Mouse (Mus musculus): Measurements from ENCODE around the gene Dot1l. TPM values are rescaled to one million over a fixed set of nuclear protein-coding genes. Genes with fewer than 3 reads are reported as not detected.
"Not testable (repeated sequence)": the region's sequence is repeated elsewhere in the genome, so short reads cannot be mapped to it uniquely, and the experiment has no call there.

Gene Dot1l
- polyA plus RNA-seq, 1 experiment from 2014 or later = 13.6 TPM

GRCm38 (mm10) chr10:80810084-80810483 lies 55.1 kb downstream of the Dot1l start:
- H3K27me3 ChIP-seq (replicated peaks; ENCODE audit: control insufficient read depth, insufficient read depth, low read length) = peaks cover 17% of the 10 kb centered on the region

DNA sequence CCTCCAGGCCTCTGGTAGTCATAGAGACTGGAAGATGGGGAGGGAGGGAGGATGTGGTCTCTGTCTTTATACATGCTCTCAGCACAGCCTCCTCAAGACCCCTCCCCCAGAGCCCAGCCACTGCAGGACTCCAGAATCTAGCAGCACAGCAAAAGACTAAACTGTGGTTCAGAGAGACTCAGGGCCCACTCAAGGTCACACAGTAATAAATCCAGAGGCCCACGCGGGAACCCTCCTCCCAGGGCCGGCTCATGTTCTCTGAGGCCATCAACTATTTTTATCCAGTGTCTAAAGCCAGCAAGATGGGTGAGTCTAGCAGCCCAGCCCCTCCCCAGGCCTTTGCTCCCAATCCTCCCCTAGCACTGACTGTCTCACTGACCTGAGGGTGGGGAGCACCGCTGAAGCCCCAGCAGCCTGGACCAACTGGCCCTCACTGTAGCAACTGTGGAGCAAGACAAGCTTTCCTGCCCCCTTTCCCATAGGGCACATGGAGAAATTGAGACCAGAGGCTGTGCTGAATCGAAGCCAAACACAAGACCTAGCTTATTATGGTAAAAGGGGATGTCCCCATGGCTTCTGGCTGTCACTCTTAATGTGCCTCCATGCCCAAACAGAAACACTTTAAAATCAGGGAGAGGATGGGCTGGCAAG lies 57.5 kb downstream of the Dot1l start:
- Histone ChIP-seq H3K9me3 (replicated peaks; ENCODE audit: control insufficient read depth, low read length) (no peaks in the 10 kb centered on the region), H3K36me3 (ENCODE audit: control insufficient read depth, insufficient read depth, low read length) (no peaks in the 10 kb centered on the region), H3K4me2 (ENCODE audit: low read length) (no peak overlapping the region), H3K4me3 (ENCODE audit: low read depth, low read length) (no peak overlapping the region), H3K9ac (ENCODE audit: low read length) (no peak overlapping the region; the same call in 1 of the 2 replicates), H3K27ac (ENCODE audit: low read depth, low read length) (no peak overlapping the region), H3K4me1 (ENCODE audit: control insufficient read depth, insufficient read depth, low read length) (peaks cover 6% of the 10 kb centered on the region; the same call in 1 of the 2 replicates), H3K27me3 (replicated peaks; ENCODE audit: control insufficient read depth, insufficient read depth, low read length) (peaks cover 17% of the 10 kb centered on the region)
- DNase-seq (ENCODE audit: low spot score) = no peak
- ATAC-seq = no peak
- 67% methylated on average over 5 of the region's 5 CpGs for WGBS

More at GRCm38 (mm10) chr10:80810084-80810483, 55.1 kb downstream of the Dot1l start:
- Histone ChIP-seq H3K9me3 (replicated peaks; ENCODE audit: control insufficient read depth, low read length) (no peaks in the 10 kb centered on the region), H3K9ac (ENCODE audit: low read length) (no peak overlapping the region), H3K27ac (ENCODE audit: low read depth, low read length) (no peak overlapping the region), H3K4me2 (ENCODE audit: low read length) (no peak overlapping the region), H3K4me3 (ENCODE audit: low read depth, low read length) (no peak overlapping the region), H3K4me1 (ENCODE audit: control insufficient read depth, insufficient read depth, low read length) (peaks cover 12% of the 10 kb centered on the region), H3K36me3 (ENCODE audit: control insufficient read depth, insufficient read depth, low read length) (peaks cover 4% of the 10 kb centered on the region)
- 3% methylated on average over 7 of the region's 20 CpGs for WGBS
- ATAC-seq = no peak
- DNase-seq (ENCODE audit: low spot score) = no peak

DNA sequence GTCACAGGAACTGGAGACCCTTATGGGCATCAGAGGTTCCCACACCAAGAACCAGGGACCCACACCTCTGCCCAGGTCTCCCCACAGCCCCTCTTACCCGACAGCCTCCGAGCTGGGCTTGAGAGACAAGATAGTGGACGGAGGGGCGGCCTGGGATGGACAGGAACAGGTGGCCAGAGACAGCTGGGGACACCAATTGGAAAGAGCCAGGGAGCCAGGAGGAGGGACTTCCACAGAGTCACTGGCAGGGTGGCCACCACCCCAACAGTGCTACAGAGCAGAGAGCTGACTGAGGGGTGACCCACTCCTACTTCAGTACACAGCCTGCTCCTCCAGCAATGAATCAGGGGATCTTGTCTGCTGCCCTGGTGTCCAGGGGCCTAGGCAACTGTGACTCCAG lies 58.4 kb downstream of the Dot1l start, which contains the start of gene Jsrp1:
Gene Jsrp1 (minus strand): TSS at position 133 of the 400 bp plus-strand sequence.
- Histone ChIP-seq H3K27me3 (replicated peaks; ENCODE audit: control insufficient read depth, insufficient read depth, low read length) (peaks cover 12% of the 10 kb centered on the region), H3K9ac (ENCODE audit: low read length) (no peak within 1 kb of the TSS; the same call in 1 of the 2 replicates), H3K4me2 (ENCODE audit: low read length) (no peak within 1 kb of the TSS), H3K27ac (ENCODE audit: low read depth, low read length) (no peak within 1 kb of the TSS), H3K36me3 (ENCODE audit: control insufficient read depth, insufficient read depth, low read length) (no peaks in the 10 kb centered on the region), H3K9me3 (replicated peaks; ENCODE audit: control insufficient read depth, low read length) (no peaks in the 10 kb centered on the region), H3K4me1 (ENCODE audit: control insufficient read depth, insufficient read depth, low read length) (peaks cover 3% of the 10 kb centered on the region; the same call in 1 of the 2 replicates), H3K4me3 (ENCODE audit: low read depth, low read length) (no peak within 1 kb of the TSS)
- DNase-seq (ENCODE audit: low spot score) (no peak), ATAC-seq (no peak)
- 76% methylated on average over 4 of the region's 4 CpGs for WGBS

- no peak overlapping the region for H3K4me2 ChIP-seq (ENCODE audit: low read length)
- H3K9ac ChIP-seq (ENCODE audit: low read length) = no peak overlapping the region
- peaks cover 7% of the 10 kb centered on the region for H3K27me3 ChIP-seq (replicated peaks; ENCODE audit: control insufficient read depth, insufficient read depth, low read length)
- 67% methylated on average over 7 of the region's 7 CpGs for WGBS
- no peaks in the 10 kb centered on the region for H3K9me3 ChIP-seq (replicated peaks; ENCODE audit: control insufficient read depth, low read length)
- H3K36me3 ChIP-seq (ENCODE audit: control insufficient read depth, insufficient read depth, low read length) = no peaks in the 10 kb centered on the region
- H3K27ac ChIP-seq (ENCODE audit: low read depth, low read length) = no peak overlapping the region
- ATAC-seq = no peak
- DNase-seq (ENCODE audit: low spot score) = no peak
- H3K4me3 ChIP-seq (ENCODE audit: low read depth, low read length) = no peak overlapping the region
- H3K4me1 ChIP-seq (ENCODE audit: control insufficient read depth, insufficient read depth, low read length) = peaks cover 3% of the 10 kb centered on the region; the same call in 1 of the 2 replicates
Observed at GRCm38 (mm10) chr10:80814800-80815199, 59.8 kb downstream of the Dot1l start.

- 83% methylated on average over 3 of the region's 3 CpGs for WGBS
Observed at GRCm38 (mm10) chr10:80816303-80816702, 61.3 kb downstream of the Dot1l start.

DNA sequence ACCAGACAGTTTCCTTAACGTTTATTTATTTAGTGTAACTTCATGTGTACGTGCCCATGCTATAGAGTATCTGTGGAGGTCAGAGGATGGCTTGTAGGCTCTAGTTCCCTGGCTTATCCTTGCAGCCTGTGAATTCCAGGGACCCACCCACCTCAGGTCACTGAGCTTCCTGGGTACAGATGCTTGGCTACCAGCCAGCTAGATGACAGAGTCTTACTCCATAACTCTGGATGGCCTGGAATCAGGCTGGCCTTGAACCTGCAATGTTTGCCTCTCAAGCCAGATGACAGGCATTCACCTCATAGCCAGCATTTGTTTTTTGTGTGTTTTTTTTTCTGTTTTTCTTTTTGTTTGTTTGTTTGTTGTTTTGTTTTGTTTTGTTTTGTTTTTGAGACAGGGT lies 62.2 kb downstream of the Dot1l start:
- Histone ChIP-seq H3K27me3 (replicated peaks; ENCODE audit: control insufficient read depth, insufficient read depth, low read length) (no peaks in the 10 kb centered on the region), H3K4me1 (ENCODE audit: control insufficient read depth, insufficient read depth, low read length) (no peaks in the 10 kb centered on the region), H3K9me3 (replicated peaks; ENCODE audit: control insufficient read depth, low read length) (no peaks in the 10 kb centered on the region), H3K9ac (ENCODE audit: low read length) (no peak overlapping the region), H3K36me3 (ENCODE audit: control insufficient read depth, insufficient read depth, low read length) (no peaks in the 10 kb centered on the region), H3K27ac (ENCODE audit: low read depth, low read length) (no peak overlapping the region), H3K4me3 (ENCODE audit: low read depth, low read length) (no peak overlapping the region), H3K4me2 (ENCODE audit: low read length) (no peak overlapping the region)
- 70% methylated on average over 2 of the region's 2 CpGs for WGBS
- DNase-seq (ENCODE audit: low spot score) = no peak
- no peak for ATAC-seq

More at GRCm38 (mm10) chr10:80816303-80816702, 61.3 kb downstream of the Dot1l start:
- H3K27ac ChIP-seq (ENCODE audit: low read depth, low read length); H3K4me1 ChIP-seq (ENCODE audit: control insufficient read depth, insufficient read depth, low read length); H3K9me3 ChIP-seq (replicated peaks; ENCODE audit: control insufficient read depth, low read length); H3K4me3 ChIP-seq (ENCODE audit: low read depth, low read length); H3K36me3 ChIP-seq (ENCODE audit: control insufficient read depth, insufficient read depth, low read length); DNase-seq (ENCODE audit: low spot score); H3K9ac ChIP-seq (ENCODE audit: low read length); ATAC-seq; H3K4me2 ChIP-seq (ENCODE audit: low read length); H3K27me3 ChIP-seq (replicated peaks; ENCODE audit: control insufficient read depth, insufficient read depth, low read length): not testable (repeated sequence)

GRCm38 (mm10) chr10:80817955-80818354 lies 62.9 kb downstream of the Dot1l start:
- 84% methylated on average over 7 of the region's 7 CpGs for WGBS
- H3K27me3 ChIP-seq (replicated peaks; ENCODE audit: control insufficient read depth, insufficient read depth, low read length); H3K4me3 ChIP-seq (ENCODE audit: low read depth, low read length); H3K36me3 ChIP-seq (ENCODE audit: control insufficient read depth, insufficient read depth, low read length); H3K9me3 ChIP-seq (replicated peaks; ENCODE audit: control insufficient read depth, low read length); ATAC-seq; H3K9ac ChIP-seq (ENCODE audit: low read length); H3K27ac ChIP-seq (ENCODE audit: low read depth, low read length); DNase-seq (ENCODE audit: low spot score); H3K4me2 ChIP-seq (ENCODE audit: low read length); H3K4me1 ChIP-seq (ENCODE audit: control insufficient read depth, insufficient read depth, low read length): not testable (repeated sequence)

DNA sequence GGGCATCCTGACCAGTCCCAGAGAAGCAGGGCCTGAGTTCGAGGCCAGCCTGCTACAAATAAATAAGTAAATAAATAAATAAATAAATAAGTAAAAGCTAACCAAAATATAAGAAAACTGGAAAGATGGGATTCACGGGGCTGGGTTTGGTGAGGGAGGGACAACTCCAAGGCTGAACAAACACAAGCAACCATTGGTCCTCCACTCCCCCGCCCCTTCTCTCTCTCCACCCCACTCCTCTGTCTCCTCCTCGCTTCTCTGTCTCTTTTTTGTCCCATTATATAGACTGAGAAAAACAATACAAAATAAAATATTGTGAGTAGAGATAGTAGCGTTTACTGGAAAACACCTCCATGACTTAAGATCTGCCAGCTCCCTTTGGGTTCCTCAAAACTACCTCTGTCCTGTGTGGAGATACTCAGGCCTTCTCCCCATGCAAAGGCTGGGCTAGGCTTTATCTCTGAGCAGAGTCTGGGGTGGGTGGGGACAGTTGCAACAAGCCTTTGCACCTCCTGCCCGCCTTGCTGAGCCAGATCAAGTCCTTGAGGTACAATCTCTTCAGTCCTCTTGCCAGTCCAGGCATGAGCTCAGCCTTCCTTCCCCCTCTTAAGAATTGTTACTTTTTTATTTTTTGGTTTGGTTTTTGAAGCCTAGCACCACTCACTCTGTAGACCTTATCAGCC lies 63.7 kb downstream of the Dot1l start:
- H3K9me3 ChIP-seq (replicated peaks; ENCODE audit: control insufficient read depth, low read length) = no peaks in the 10 kb centered on the region
- H3K4me1 ChIP-seq (ENCODE audit: control insufficient read depth, insufficient read depth, low read length) = no peaks in the 10 kb centered on the region
- H3K27ac ChIP-seq (ENCODE audit: low read depth, low read length) = no peak overlapping the region
- no peaks in the 10 kb centered on the region for H3K36me3 ChIP-seq (ENCODE audit: control insufficient read depth, insufficient read depth, low read length)
- H3K9ac ChIP-seq (ENCODE audit: low read length) = no peak overlapping the region
- no peaks in the 10 kb centered on the region for H3K27me3 ChIP-seq (replicated peaks; ENCODE audit: control insufficient read depth, insufficient read depth, low read length)
- no peak for DNase-seq (ENCODE audit: low spot score)
- no peak overlapping the region for H3K4me3 ChIP-seq (ENCODE audit: low read depth, low read length)
- H3K4me2 ChIP-seq (ENCODE audit: low read length) = no peak overlapping the region
- no peak for ATAC-seq
- WGBS = 59% methylated on average over 6 of the region's 6 CpGs

DNA sequence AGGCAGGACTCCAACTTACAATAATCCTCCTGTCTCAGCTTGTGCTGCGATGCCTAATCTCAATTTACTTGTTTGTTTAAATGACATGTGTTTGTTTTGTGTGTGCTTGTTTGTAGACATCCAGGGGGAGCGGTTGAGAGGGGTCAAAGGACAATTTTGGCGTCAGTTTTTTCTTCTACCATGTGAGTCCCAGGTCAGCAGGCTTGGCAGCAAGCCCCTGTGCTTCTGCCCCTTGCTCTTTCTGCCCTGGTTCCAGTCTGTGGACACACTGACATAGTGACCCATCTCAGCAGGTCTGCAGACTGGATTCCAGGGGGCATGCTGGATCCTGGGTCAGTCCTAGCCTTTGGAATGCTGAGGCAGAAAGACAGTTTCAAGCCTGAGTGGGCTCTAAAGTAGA lies 64.4 kb downstream of the Dot1l start:
- H3K4me3 ChIP-seq (ENCODE audit: low read depth, low read length) = no peak overlapping the region
- no peaks in the 10 kb centered on the region for H3K4me1 ChIP-seq (ENCODE audit: control insufficient read depth, insufficient read depth, low read length)
- DNase-seq (ENCODE audit: low spot score) = no peak
- ATAC-seq = no peak
- H3K27me3 ChIP-seq (replicated peaks; ENCODE audit: control insufficient read depth, insufficient read depth, low read length) = no peaks in the 10 kb centered on the region
- no peak overlapping the region for H3K9ac ChIP-seq (ENCODE audit: low read length)
- no peaks in the 10 kb centered on the region for H3K36me3 ChIP-seq (ENCODE audit: control insufficient read depth, insufficient read depth, low read length)
- no peak overlapping the region for H3K4me2 ChIP-seq (ENCODE audit: low read length)
- 51% methylated on average over 3 of the region's 3 CpGs for WGBS
- no peaks in the 10 kb centered on the region for H3K9me3 ChIP-seq (replicated peaks; ENCODE audit: control insufficient read depth, low read length)
- no peak overlapping the region for H3K27ac ChIP-seq (ENCODE audit: low read depth, low read length)
